Mouse (Mus musculus) liver, adult 2 months (tissue): ENCODE data around the gene Prickle2.

Experiments
- CTCF ChIP-seq: fragments of 200-500 bp; IDR thresholded peaks from 2 replicates; pipeline ENCODE4 v1.5.1; 2011; ENCODE audit warnings: low read depth, low read length, control low read depth
- POLR2A ChIP-seq: fragments of 200-500 bp; IDR thresholded peaks from 2 replicates; pipeline ENCODE4 v1.6.1; 2011; ENCODE audit warnings: low read length, control low read depth; ENCODE audit not compliant: insufficient read depth; ENCODE audit errors: extremely low read depth

DNA sequence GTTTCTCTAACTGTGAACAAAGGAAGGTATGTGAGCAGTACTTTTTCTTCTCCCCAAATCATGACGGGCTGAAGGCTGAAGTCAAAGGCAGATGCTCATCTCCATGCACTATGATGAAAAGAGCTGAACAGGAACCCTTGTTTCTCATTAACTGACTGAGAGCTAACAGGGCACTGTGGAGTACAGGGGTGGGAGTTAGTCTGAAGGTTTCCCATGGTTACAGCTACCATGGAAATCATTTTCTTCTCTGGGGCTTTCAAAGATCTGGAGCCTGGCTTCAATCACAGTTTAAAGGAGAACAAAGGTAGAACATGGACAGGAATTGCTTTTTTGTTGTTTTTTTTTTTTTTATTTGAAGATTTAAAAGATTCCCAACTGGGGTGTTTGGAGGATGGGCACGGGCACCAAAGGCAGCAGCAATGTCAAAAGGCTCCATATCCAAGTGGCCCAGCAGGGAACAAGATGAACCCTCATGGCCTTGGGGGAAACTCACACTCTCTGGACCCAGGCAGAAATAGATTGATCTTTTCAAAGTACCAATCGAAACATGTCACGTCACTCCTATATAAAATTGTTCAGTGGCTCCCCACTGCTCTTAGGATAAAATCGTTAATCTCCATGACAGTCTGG lies 35.3 kb downstream of the Prickle2 start:
- TF ChIP-seq CTCF = no peak
- TF ChIP-seq POLR2A = no peak
